Mouse (Mus musculus): ENCODE measurements around the gene Tdrd6. TPM values are rescaled to one million over a fixed set of nuclear protein-coding genes. Genes with fewer than 3 reads are reported as not detected.

Tdrd6 gene
- total RNA-seq (2021) = under 1 TPM in 1 of 2 experiments, not detected in 1; 0.04 TPM
- long read RNA-seq, experiment 1 = 0 reads
- long read RNA-seq, experiment 2 = 0 reads

DNA sequence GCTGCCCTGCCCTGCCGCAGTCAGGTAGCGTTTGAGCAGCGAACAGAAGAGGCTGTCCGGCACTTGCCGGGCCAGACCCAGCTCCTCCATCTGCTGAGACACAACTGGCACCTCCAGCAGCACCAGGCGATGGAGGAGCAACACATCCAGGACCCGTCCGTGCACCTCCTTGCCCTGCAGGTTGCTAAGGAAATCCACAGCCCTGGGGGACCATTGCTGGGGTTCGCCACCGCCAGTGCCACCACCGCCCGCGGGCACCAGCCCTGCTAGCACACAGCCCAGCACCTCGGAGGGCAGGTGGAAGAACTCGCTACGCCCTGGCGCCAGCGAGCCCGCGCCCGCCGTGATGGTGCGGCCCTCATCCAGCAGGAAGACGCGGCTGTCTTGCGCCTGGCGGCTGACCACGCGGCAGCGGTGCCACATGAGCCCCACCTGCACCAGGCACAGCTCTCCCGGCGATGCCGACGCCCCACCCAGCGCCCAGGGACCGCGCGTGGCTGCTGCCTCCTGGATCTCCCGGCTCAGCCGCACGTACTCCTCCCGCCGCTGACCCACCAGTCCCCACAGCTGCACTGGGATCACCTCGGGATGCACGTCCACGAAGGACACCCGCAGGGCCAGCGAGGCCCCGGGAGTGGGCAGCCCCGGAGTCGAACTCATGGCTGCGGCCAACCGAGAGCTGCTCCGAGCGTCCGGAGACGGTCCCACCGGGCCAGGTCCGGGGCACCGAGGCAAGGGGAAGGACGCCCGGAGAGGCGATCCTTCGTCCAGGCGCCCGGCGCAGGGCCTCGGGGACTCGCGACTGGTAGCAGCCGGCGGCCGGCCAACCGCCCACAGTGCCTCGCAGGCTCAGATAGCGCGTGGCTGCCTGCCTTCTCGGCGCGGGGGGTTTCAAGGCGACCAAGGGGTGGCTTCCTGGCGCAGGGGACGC, at the start of gene Tdrd6:
Gene Tdrd6 (minus strand): TSS at position 804 of the 931 bp plus-strand sequence.
- DNase-seq = peak; percentile 17
- intact Hi-C loops (cut with DNase I; ENCODE audit: low total_unique reads) = no loop called here

GRCm38 (mm10) chr17:43677317-43677716, 47.2 kb upstream of the Tdrd6 start:
- intact Hi-C loops (cut with DNase I; ENCODE audit: low total_unique reads) = no loop called here
- DNase-seq = no peak

DNA sequence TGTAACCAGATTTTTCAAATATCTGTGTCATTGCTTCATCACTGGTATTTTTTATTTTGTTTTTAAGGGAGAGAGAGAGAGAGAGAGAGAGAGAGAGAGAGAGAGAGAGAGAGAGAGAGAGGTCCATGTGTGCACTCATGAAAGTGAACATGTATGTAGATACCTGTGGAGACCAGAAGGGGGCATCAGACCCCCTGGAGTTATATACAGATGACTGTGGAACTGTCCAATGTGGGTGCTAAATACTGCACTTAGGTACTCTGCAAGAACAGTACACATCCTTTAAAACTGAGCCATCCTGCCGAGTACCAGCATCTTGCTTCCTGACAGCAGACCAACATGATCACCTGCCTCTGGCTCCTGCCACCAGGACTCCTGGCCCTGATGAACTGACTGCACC, 46.1 kb upstream of the Tdrd6 start:
- intact Hi-C loops (cut with DNase I; ENCODE audit: low total_unique reads) = no loop called here
- DNase-seq = no peak

DNA sequence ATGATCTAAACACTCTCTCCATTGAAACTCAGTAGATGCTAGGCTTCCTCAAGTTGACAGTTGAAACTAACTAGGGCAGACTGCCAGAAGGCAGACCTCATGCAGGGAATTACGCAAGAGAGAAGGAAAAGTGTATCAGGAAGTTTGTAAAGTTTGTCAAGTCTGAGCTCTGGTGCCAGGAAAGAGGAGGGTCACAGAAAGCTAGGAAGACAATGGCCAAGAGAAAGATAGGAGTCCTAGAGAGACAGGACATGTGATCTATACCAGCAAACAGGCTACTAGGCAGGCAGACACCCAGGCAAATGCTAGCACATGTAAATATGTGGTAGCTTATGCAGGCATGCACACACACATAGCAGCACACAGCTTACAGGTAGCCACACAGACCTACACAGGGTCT, 45.1 kb upstream of the Tdrd6 start:
- DNase-seq = no peak
- intact Hi-C loops (cut with DNase I; ENCODE audit: low total_unique reads) = no loop called here

DNA sequence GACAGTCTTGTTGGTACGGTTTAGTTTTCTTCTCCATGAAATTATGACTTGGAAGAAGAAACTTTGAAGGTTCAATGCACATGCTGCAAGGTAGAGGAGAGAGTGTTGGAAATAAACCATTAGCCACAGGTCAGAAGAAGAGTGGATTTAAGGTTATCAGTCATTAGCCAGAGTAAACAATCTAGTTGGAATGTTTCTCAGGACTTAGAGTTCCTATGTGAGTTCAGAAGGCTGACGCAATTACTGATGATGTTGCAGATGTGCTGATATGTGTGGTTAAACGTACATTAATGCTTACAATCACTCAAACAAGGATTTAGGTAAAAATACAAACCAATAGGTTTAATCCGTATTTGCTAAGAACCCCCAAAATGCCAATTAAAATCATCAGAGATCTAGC, 41.8 kb upstream of the Tdrd6 start:
- intact Hi-C loops (cut with DNase I; ENCODE audit: low total_unique reads) = no loop called here
- DNase-seq = no peak

- intact Hi-C loops (cut with DNase I; ENCODE audit: low total_unique reads) = no loop called here
- no peak for DNase-seq
Observed at GRCm38 (mm10) chr17:43669145-43669695, 39.1 kb upstream of the Tdrd6 start.

GRCm38 (mm10) chr17:43667290-43667843, 37.3 kb upstream of the Tdrd6 start, which contains the start of gene Cyp39a1:
Gene Cyp39a1 (plus strand): TSS chr17:43667425.
- DNase-seq = no peak
- intact Hi-C loops (cut with DNase I; ENCODE audit: low total_unique reads) = no loop called here

GRCm38 (mm10) chr17:43666576-43667289, 36.6 kb upstream of the Tdrd6 start, which contains the start of gene Slc25a27:
Gene Slc25a27 (minus strand): TSS chr17:43667214.
- DNase-seq = peak; percentile 83
- intact Hi-C loops (cut with DNase I; ENCODE audit: low total_unique reads) = no loop called here

DNA sequence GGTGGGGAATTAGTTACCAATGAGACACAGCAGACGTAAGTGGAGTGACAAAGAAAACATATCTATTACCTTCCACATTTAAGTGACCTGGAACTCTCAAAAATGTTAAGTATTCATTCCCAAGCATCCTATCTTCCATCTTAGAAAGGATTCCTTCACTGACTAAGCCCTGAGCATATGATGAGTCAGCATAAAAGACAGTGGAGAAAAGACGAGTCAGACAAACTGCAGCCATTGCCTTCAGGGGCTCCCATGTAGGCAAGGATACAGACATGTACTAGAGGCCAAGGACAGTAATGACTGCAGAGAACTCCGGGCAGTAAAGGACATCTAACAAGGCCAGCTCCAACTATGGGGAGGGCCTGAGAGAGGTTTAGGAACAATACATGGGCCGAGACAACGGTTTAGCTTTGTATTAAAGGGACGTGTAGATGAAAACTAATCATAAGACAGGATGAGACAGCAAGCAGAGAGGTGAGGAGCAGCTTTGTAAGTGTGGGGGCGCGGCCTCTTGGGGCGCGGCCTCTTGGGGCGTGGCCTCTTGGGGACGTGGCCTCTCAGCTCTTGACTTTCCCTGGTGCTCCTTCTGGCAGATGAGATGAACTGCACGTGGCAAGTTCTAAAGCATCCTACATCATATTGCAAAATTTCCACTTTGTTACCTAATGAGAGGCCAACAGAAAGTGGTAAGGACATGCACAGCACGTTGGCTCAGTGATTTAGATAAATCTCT, 21.4 kb upstream of the Tdrd6 start:
- DNase-seq = no peak
- intact Hi-C loops (cut with DNase I; ENCODE audit: low total_unique reads) = no loop called here

GRCm38 (mm10) chr17:43649641-43650436, 19.7 kb upstream of the Tdrd6 start:
- DNase-seq = no peak
- intact Hi-C loops (cut with DNase I; ENCODE audit: low total_unique reads) = no loop called here

- intact Hi-C loops (cut with DNase I; ENCODE audit: low total_unique reads) = no loop called here
- DNase-seq = no peak
Observed at GRCm38 (mm10) chr17:43646925-43647324, 16.8 kb upstream of the Tdrd6 start.

- no peak for DNase-seq
- intact Hi-C loops (cut with DNase I; ENCODE audit: low total_unique reads) = no loop called here
Observed at GRCm38 (mm10) chr17:43645136-43645535, 15.0 kb upstream of the Tdrd6 start.

GRCm38 (mm10) chr17:43644375-43644774, 14.3 kb upstream of the Tdrd6 start:
- DNase-seq = no peak
- intact Hi-C loops (cut with DNase I; ENCODE audit: low total_unique reads) = no loop called here

DNA sequence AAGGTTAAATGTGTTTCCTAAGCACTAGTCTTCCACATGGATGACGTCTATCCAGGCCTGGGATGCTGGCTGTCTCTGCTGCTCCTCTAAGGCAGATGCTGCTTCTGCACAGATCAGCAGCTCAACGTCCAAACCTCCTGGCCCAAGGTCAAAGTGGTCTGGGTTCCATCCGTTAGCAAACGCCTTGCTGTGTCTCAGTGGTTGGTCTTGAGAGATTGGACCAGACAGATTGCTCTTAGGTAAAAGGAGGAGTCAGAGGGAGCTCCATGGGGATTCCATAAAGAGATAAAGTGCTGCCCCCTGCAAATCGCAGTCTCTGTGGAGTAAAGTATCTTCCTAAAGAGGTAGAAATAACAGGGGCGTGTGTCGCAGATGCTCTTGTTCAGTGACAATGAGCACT, 13.1 kb upstream of the Tdrd6 start:
- DNase-seq = no peak
- intact Hi-C loops (cut with DNase I; ENCODE audit: low total_unique reads) = no loop called here

- intact Hi-C loops (cut with DNase I; ENCODE audit: low total_unique reads) = no loop called here
- DNase-seq = no peak
Observed at GRCm38 (mm10) chr17:43640825-43641224, 10.7 kb upstream of the Tdrd6 start.

DNA sequence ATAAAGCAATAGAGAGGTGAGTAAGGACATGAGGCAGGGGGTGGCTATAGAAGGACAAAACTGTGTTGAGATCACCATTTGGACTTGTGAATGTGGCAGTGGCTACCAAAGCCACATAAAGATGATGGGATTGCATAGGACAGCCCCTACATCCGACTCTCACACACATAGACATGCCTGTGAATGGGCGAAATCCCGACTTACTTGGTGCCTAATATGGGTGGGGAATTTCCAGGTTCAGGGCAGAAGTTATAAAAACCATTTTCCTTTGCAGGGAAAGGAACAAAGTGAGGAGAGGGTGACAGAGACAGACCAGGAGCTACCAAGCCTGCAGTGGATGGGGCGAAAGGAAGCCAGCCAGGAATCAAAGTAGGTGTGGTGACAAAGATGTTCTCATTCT, 7.0 kb upstream of the Tdrd6 start:
- intact Hi-C loops (cut with DNase I; ENCODE audit: low total_unique reads) = no loop called here
- DNase-seq = no peak

DNA sequence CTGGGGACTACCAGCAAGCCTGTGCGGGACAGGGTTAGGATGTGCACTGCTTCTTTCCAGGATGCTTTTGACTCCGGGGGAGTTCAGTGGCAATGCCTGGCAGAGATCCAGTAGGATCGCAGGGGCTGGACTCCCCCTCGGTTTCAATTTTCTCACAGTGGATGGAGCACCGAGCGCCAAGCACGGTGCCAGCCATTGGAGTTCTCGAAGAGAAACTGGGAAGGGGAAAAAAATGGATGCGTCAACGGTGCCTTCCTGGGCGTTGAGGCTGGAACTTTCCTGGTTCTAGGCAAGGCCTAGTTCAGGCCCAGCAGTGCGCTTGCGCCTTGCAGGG, 295 bp upstream of the Tdrd6 start:
- intact Hi-C loops (cut with DNase I; ENCODE audit: low total_unique reads) = no loop called here

DNA sequence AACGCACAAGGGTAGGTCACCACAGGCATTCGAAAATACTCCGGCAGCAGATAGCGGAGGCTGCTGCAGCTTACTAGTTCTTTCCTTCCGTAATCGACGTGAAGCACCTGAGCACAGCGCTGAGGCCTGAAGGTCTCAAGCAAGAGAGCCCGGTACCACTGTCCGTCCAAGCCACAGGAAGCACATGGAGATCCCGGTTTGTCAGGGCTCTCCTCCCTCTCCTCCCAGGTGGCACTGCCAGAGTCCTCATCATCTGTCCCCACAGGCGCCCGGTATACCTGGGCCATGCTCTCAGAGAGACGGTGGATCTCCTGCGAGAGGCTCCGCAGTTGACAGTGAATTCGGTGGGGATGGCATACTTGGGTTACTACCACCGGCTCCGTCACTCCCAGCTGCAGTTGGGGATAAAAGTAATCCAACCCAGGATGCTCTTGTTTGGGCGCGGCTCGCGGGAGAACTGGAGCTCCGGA, 1.0 kb downstream of the Tdrd6 start:
- no peak for DNase-seq
- intact Hi-C loops (cut with DNase I; ENCODE audit: low total_unique reads) = no loop called here

More for the DNA sequence above, 295 bp upstream of the Tdrd6 start:
- DNase-seq = no peak
